Mouse (Mus musculus) myocyte (in vitro differentiated cells): ENCODE results near the gene Rnf217. TPM values are rescaled to one million over a fixed set of nuclear protein-coding genes. Genes with fewer than 3 reads are reported as not detected.
A peak's percentile ranks its signal among the peaks of the same experiment; 100 is the strongest.

Experiments
- H3K27me3 ChIP-seq: one replicate; pipeline ENCODE4 v1.6.1; 2011; ENCODE audit not compliant: control insufficient read depth, insufficient read depth, insufficient read length
- H3K36me3 ChIP-seq: one replicate; pipeline ENCODE4 v1.6.1; 2011; ENCODE audit not compliant: control insufficient read depth, insufficient read depth
- H3K4me2 ChIP-seq: one replicate; pipeline ENCODE4 v1.6.1; 2011; ENCODE audit warnings: low read depth, control low read depth
- H3K4me3 ChIP-seq: one replicate; pipeline ENCODE4 v1.5.1; 2011; ENCODE audit warnings: mild to moderate bottlenecking, control low read depth, moderate library complexity
- H3K79me2 ChIP-seq: one replicate; pipeline ENCODE4 v1.6.1; 2011; ENCODE audit not compliant: control insufficient read depth, insufficient read depth
- H3ac ChIP-seq: one replicate; pipeline ENCODE4 v1.6.1; 2011; ENCODE audit not compliant: control insufficient read depth, insufficient read length
- CEBPB ChIP-seq: IDR thresholded peaks from 2 replicates; pipeline ENCODE4 v1.6.1; 2011; ENCODE audit warnings: mild to moderate bottlenecking, moderate library complexity; ENCODE audit not compliant: poor library complexity, insufficient read depth, severe bottlenecking
- E2F4 ChIP-seq: IDR thresholded peaks from one replicate; pipeline ENCODE4 v1.6.1; 2011; ENCODE audit warnings: mild to moderate bottlenecking, control low read depth, moderate library complexity; ENCODE audit not compliant: insufficient read depth
- MAX ChIP-seq: IDR thresholded peaks from one replicate; pipeline ENCODE4 v1.6.1; 2011; ENCODE audit warnings: low read depth, mild to moderate bottlenecking, control low read depth
- MYOD1 ChIP-seq, 3 experiments: IDR thresholded peaks; one replicate each; pipeline ENCODE4 v1.6.1; 2011; ENCODE audit warnings: control low read depth in 2 of 3, low read depth in 2 of 3, mild to moderate bottlenecking in 2 of 3, moderate library complexity in 1 of 3; ENCODE audit not compliant: insufficient read length in 2 of 3, control insufficient read depth in 1 of 3
- MYOG ChIP-seq, 3 experiments: IDR thresholded peaks; one replicate each; pipeline ENCODE4 v1.6.1; 2011; ENCODE audit warnings: control low read depth in 2 of 3, low read depth in 2 of 3, mild to moderate bottlenecking in 2 of 3; ENCODE audit not compliant: insufficient read length in 2 of 3, control insufficient read depth in 1 of 3, insufficient read depth in 1 of 3
- POLR2A ChIP-seq: IDR thresholded peaks from one replicate; pipeline ENCODE4 v1.6.1; 2011; ENCODE audit warnings: low read depth, mild to moderate bottlenecking, control low read depth, moderate library complexity; ENCODE audit not compliant: insufficient read length
- POLR2AphosphoS2 ChIP-seq: IDR thresholded peaks from one replicate; pipeline ENCODE4 v1.6.1; 2011; ENCODE audit warnings: low read depth, control low read depth; ENCODE audit not compliant: insufficient read length
- REST ChIP-seq: IDR thresholded peaks from one replicate; pipeline ENCODE4 v1.6.1; 2011; ENCODE audit warnings: mild to moderate bottlenecking, control low read depth, moderate library complexity; ENCODE audit not compliant: insufficient read depth, insufficient read length
- SRF ChIP-seq: IDR thresholded peaks from one replicate; pipeline ENCODE4 v1.6.1; 2011; ENCODE audit warnings: low read depth; ENCODE audit not compliant: control insufficient read depth, insufficient read length
- TCF12 ChIP-seq: IDR thresholded peaks from one replicate; pipeline ENCODE4 v1.6.1; 2011; ENCODE audit warnings: mild to moderate bottlenecking, control low read depth; ENCODE audit not compliant: poor library complexity, insufficient read depth, severe bottlenecking
- TCF3 ChIP-seq: IDR thresholded peaks from one replicate; pipeline ENCODE4 v1.6.1; 2011; ENCODE audit warnings: low read depth, control low read depth; ENCODE audit not compliant: insufficient read length
- USF1 ChIP-seq: IDR thresholded peaks from one replicate; pipeline ENCODE4 v1.6.1; 2011; ENCODE audit warnings: low read depth, mild to moderate bottlenecking, control low read depth, moderate library complexity
- polyA plus RNA-seq: library from polyadenylated mRNA; unstranded; fragments of >200 nt; fragmentation: generic; extraction: Trizol; gene quantifications from one replicate; pipeline ENCODE4 v1.2.1, GENCODE M21; 2012; ENCODE audit warnings: missing spikeins

Rnf217 gene
- polyA plus RNA-seq, 1 experiment = 5.8 TPM

DNA sequence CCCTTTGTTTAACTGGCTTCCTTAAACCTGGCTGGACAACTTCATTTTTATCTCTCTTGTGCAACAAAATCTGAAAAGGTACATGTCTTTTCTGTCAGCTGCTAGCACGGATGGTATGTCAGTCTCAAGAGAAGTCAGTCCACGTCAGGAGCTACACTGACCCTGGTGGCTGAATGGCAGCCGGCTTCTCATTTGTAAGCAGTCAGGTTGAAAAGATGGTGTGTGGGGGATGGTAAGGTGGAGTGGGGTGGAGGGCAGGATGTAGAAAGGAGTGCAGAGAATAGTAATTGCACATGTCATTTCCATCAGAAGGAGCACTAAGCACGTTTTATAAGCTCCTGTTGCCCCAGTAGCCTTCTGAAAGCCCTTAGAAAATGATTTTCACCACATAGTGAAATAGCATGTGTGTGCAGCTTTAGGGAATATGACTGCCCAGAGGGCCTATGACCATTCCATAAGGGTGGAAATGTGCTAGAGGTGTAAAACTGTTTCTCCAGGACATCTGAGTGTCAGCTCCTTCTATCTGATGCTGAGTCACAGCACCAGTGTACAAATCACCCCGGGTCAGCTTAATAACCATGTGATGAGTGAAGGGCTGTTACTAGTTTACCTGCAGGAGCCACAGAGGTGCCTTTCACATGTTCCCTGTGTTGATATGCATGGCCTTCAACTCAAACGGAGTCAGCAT, 80.5 kb downstream of the Rnf217 start:
- H3K4me3 ChIP-seq = no peak overlapping the region
- H3K27me3 ChIP-seq = no peaks in the 10 kb centered on the region

DNA sequence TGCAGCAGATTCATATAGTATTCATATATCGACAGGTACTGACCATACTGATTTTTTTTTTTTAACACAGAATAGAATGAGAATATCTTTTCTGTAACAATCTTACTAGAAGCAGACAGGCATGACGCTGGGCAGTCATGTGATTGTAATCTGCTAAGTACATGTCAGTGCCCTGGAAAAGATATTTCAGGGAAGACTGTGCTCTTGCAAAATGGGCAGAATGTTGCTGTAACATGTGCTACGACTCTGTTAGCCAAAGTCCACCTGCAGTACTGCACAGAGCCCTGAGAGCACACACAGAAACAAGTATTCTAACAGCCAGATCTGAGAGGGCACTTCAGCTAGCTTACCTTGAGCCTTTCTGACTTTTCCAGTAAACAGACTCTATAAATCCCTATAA, 83.3 kb downstream of the Rnf217 start:
- H3K27me3 ChIP-seq = no peaks in the 10 kb centered on the region
- peaks cover 4% of the 10 kb centered on the region for H3K36me3 ChIP-seq
- TF ChIP-seq REST = no peak
- TF ChIP-seq POLR2AphosphoS2 = no peak
- TF ChIP-seq CEBPB = no peak
- TF ChIP-seq USF1 = no peak
- TF ChIP-seq SRF = no peak
- TF ChIP-seq MYOD1 (IDR thresholded peaks at IDR 0.05; ENCODE audit: control insufficient read depth in 1 of 3, insufficient read length in 2 of 3, low read depth in 2 of 3) = no peak
- no peak for TF ChIP-seq POLR2A
- no peak for TF ChIP-seq E2F4
- no peak for TF ChIP-seq MAX
- TF ChIP-seq TCF12 = no peak
- TF ChIP-seq TCF3 = no peak
- no peak for TF ChIP-seq MYOG (IDR thresholded peaks at IDR 0.05; ENCODE audit: control insufficient read depth in 1 of 3, insufficient read depth in 1 of 3, insufficient read length in 2 of 3, low read depth in 2 of 3)
- H3ac ChIP-seq = no peak overlapping the region
- no peak overlapping the region for H3K4me2 ChIP-seq
- peaks cover 76% of the 10 kb centered on the region for H3K79me2 ChIP-seq
- H3K4me3 ChIP-seq = no peak overlapping the region

More for the DNA sequence above, 80.5 kb downstream of the Rnf217 start:
- Histone ChIP-seq H3K36me3 (peaks cover 9% of the 10 kb centered on the region), H3ac (no peak overlapping the region), H3K4me2 (no peak overlapping the region), H3K79me2 (peaks cover 67% of the 10 kb centered on the region)
- TF ChIP-seq MYOD1 (IDR thresholded peaks at IDR 0.05; ENCODE audit: control insufficient read depth in 1 of 3, insufficient read length in 2 of 3, low read depth in 2 of 3) (no peak), POLR2AphosphoS2 (no peak), TCF3 (no peak), E2F4 (no peak), CEBPB (no peak), USF1 (no peak), MAX (no peak), POLR2A (no peak), SRF (no peak), TCF12 (no peak), MYOG (IDR thresholded peaks at IDR 0.05; ENCODE audit: control insufficient read depth in 1 of 3, insufficient read depth in 1 of 3, insufficient read length in 2 of 3, low read depth in 2 of 3) (no peak), REST (no peak)

DNA sequence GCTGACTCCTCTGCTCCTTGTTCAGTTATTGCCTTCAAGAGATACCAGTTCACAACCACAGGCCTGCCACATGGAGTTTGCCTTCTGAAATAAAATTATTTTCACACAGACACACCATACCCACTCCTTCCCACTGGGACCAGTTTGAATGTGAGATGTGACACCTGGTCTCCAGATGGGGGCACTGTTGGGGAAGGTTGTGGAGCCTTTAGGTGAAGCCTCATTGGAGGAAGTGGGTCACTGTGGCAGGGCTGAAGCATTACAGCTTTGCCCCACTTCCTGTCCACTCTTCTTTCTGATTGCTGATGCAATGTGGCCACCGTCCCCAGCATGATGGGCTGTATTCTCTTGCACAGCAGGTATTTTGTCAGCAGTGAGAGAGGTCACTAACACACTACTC, 89.6 kb downstream of the Rnf217 start:
- Histone ChIP-seq H3ac (no peak overlapping the region), H3K79me2 (peaks cover 47% of the 10 kb centered on the region), H3K4me2 (no peak overlapping the region), H3K4me3 (no peak overlapping the region), H3K27me3 (no peaks in the 10 kb centered on the region), H3K36me3 (peaks cover under 1% of the 10 kb centered on the region)
- 0 out of 2 replicates have a peak, but pooled peaks have one; percentile 33 for TF ChIP-seq CEBPB
- TF ChIP-seq USF1 = no peak
- no peak for TF ChIP-seq MAX
- TF ChIP-seq TCF12 = no peak
- no peak for TF ChIP-seq POLR2A

DNA sequence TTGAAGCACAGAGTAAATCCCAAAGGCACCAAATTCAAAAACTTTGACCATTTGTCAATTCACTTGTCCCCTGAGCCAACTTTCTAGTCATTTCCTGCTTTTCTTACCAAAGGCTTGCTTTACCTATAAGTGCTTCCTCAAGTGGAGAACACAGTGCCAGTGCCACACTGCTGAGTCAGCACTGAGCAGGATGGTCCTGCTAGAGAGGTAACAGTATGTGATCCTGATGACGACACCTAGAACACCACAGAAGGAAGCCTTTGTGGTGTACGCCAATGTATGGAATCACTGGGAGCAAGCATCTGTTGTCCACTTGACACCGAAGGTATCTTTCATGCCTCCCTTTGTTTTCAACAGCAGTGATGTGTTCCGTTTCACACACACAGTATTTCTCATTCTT, 90.8 kb downstream of the Rnf217 start:
- no peak overlapping the region for H3ac ChIP-seq
- H3K36me3 ChIP-seq = peaks cover 3% of the 10 kb centered on the region
- H3K4me2 ChIP-seq = no peak overlapping the region
- no peak overlapping the region for H3K4me3 ChIP-seq
- no peaks in the 10 kb centered on the region for H3K27me3 ChIP-seq
- peaks cover 36% of the 10 kb centered on the region for H3K79me2 ChIP-seq
- TF ChIP-seq SRF = no peak
- no peak for TF ChIP-seq REST
- TF ChIP-seq CEBPB = no peak
- TF ChIP-seq MYOD1 (IDR thresholded peaks at IDR 0.05; ENCODE audit: control insufficient read depth in 1 of 3, insufficient read length in 2 of 3, low read depth in 2 of 3) = no peak
- TF ChIP-seq MAX = no peak
- TF ChIP-seq E2F4 = no peak
- no peak for TF ChIP-seq MYOG (IDR thresholded peaks at IDR 0.05; ENCODE audit: control insufficient read depth in 1 of 3, insufficient read depth in 1 of 3, insufficient read length in 2 of 3, low read depth in 2 of 3)
- TF ChIP-seq USF1 = no peak
- TF ChIP-seq TCF3 = no peak

DNA sequence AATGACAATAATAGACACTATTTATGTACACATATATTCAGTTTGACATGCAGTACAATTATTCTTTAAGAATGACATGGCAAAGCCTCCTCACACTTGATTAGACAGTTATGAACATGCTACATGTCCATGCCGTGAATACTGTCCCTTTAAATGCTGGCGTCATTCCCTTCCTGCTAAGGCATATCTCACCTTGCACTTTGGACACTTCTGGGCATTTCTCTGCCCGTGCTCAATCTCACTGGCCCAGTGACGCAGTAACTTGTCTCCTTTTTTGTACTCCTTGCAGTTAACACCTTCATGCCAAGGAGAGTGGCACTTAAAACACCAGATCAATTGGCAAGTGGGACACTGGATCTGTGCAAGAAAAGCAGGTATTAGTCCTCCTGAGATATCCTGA, 91.8 kb downstream of the Rnf217 start:
- Histone ChIP-seq H3K4me2 (no peak overlapping the region), H3K27me3 (no peaks in the 10 kb centered on the region), H3K79me2 (peaks cover 33% of the 10 kb centered on the region), H3K4me3 (no peak overlapping the region), H3ac (no peak overlapping the region), H3K36me3 (peaks cover 3% of the 10 kb centered on the region)
- no peak for TF ChIP-seq POLR2AphosphoS2
- TF ChIP-seq E2F4 = no peak
- no peak for TF ChIP-seq MAX
- TF ChIP-seq MYOG (IDR thresholded peaks at IDR 0.05; ENCODE audit: control insufficient read depth in 1 of 3, insufficient read depth in 1 of 3, insufficient read length in 2 of 3, low read depth in 2 of 3) = no peak
- TF ChIP-seq REST = no peak
- no peak for TF ChIP-seq MYOD1 (IDR thresholded peaks at IDR 0.05; ENCODE audit: control insufficient read depth in 1 of 3, insufficient read length in 2 of 3, low read depth in 2 of 3)
- no peak for TF ChIP-seq TCF12
- no peak for TF ChIP-seq POLR2A
- TF ChIP-seq USF1 = no peak
- no peak for TF ChIP-seq SRF
- no peak for TF ChIP-seq CEBPB
